In genomic region chr5:105696049-105696448, GRCm38 (mm10) we compare ENCODE assay signal across 16 mouse cellular contexts. TPM values are rescaled to one million over a fixed set of nuclear protein-coding genes. Genes with fewer than 3 reads are reported as not detected.
DNase-seq lines count a peak whose midpoint lies in the region; ATAC-seq and TF ChIP-seq lines count a peak whose summit lies in the region.
"Had no signal": no experiment of that assay in that cellular context is flagged by ENCODE, and none has a peak within 500 bp of the region (broad histone marks: within the 10 kb centered on the region; RNA-seq: fewer than 3 reads in every experiment).

No protein-coding gene starts in this region.

- peak overlapping the region; percentile 22; the same call in 1 of the 2 replicates for H3K4me2 ChIP-seq in liver, postnatal 0 days (ENCODE audit: low read depth, low read length)
- H3K4me2 ChIP-seq in liver, embryonic 12.5 days, result no peak overlapping the region
- H3K4me2 ChIP-seq: hindbrain, embryonic 13.5 days; limb, embryonic 15.5 days; midbrain, embryonic 12.5 days had no signal

- intact Hi-C loops in left cerebral cortex, postnatal 25 days (cut with DNase I), result no loop called here

- ATAC-seq in liver, postnatal 0 days, result no peak
- no peak for ATAC-seq in liver, embryonic 12.5 days
- ATAC-seq in hematopoietic stem cell, adult 5-6 weeks (replicated peaks in 1 of 2; ENCODE audit: insufficient read depth in 1 of 2, low FRiP score in 2 of 2, low TSS enrichment in 1 of 2, low read depth in 1 of 2, poor library complexity in 2 of 2, severe bottlenecking in 2 of 2), result peak; percentile 57 to 66

- WGBS in liver, postnatal 0 days (ENCODE audit: insufficient replicate concordance), result 37% methylated on average over 6 of the region's 6 CpGs
- 51% methylated on average over 6 of the region's 6 CpGs for WGBS in liver, embryonic 12.5 days (ENCODE audit: insufficient replicate concordance)

- H3K4me1 ChIP-seq in liver, postnatal 0 days (ENCODE audit: insufficient read depth), result peaks cover 29% of the 10 kb centered on the region
- H3K4me1 ChIP-seq in liver, embryonic 12.5 days, result peaks cover 31% of the 10 kb centered on the region

- H3K27ac ChIP-seq in liver, postnatal 0 days (ENCODE audit: low read depth), result peak overlapping the region; percentile 72
- no peak overlapping the region for H3K27ac ChIP-seq in liver, embryonic 12.5 days
- H3K27ac ChIP-seq: heart, embryonic 10.5 days; hindbrain, embryonic 13.5 days; limb, embryonic 15.5 days; midbrain, embryonic 12.5 days had no signal

- H3K9me3 ChIP-seq in liver, postnatal 0 days (ENCODE audit: low read length), result no peaks in the 10 kb centered on the region
- H3K9me3 ChIP-seq in liver, embryonic 12.5 days (replicated peaks), result no peaks in the 10 kb centered on the region
- H3K9me3 ChIP-seq: heart, embryonic 10.5 days; hindbrain, embryonic 13.5 days; limb, embryonic 15.5 days; midbrain, embryonic 12.5 days had no signal

- peak; percentile 56 for DNase-seq in liver, postnatal 0 days
- DNase-seq in NIH3T3 (ENCODE audit: low read depth), result peak; percentile 10
- DNase-seq in natural killer cell, adult 2 months (ENCODE audit: low spot score in 2 of 2), result peak; percentile 50 to 63
- no peak for DNase-seq in embryo, embryonic 11 days
- DNase-seq in left cerebral cortex, postnatal 25 days (ENCODE audit: low spot score in 2 of 2), result no peak
- DNase-seq in urinary bladder, postnatal 14 days (ENCODE audit: low spot score), result no peak
- DNase-seq: layer of hippocampus, postnatal 36 days; right cerebral cortex, postnatal 25 days had no signal

- no peak for TF ChIP-seq CTCF in liver, postnatal 0 days (IDR thresholded peaks at IDR 0.05; ENCODE audit: low read depth)

- H3K9ac ChIP-seq in liver, postnatal 0 days (replicated peaks), result no peak overlapping the region
- H3K9ac ChIP-seq in liver, embryonic 12.5 days, result no peak overlapping the region
- H3K9ac ChIP-seq: hindbrain, embryonic 13.5 days; limb, embryonic 15.5 days; midbrain, embryonic 12.5 days had no signal

- no peaks in the 10 kb centered on the region for H3K36me3 ChIP-seq in liver, postnatal 0 days (replicated peaks; ENCODE audit: insufficient read depth, low read length)
- H3K36me3 ChIP-seq in liver, embryonic 12.5 days, result no peaks in the 10 kb centered on the region
- H3K36me3 ChIP-seq: G1E; heart, embryonic 10.5 days; hindbrain, embryonic 13.5 days; limb, embryonic 15.5 days; midbrain, embryonic 12.5 days had no signal

- TF ChIP-seq EP300 in liver, postnatal 0 days (IDR thresholded peaks at IDR 0.05; ENCODE audit: low read depth), result peak; percentile 44; the same call in 1 of the 2 replicates

- no peak overlapping the region for H3K4me3 ChIP-seq in liver, postnatal 0 days (ENCODE audit: low read depth, low read length)
- no peak overlapping the region for H3K4me3 ChIP-seq in liver, embryonic 12.5 days
- H3K4me3 ChIP-seq: erythroblast, embryonic 14.5 days; heart, embryonic 10.5 days; hindbrain, embryonic 13.5 days; limb, embryonic 15.5 days; midbrain, embryonic 12.5 days had no signal

- H3K27me3 ChIP-seq in liver, postnatal 0 days (ENCODE audit: insufficient read depth, low read length), result no peaks in the 10 kb centered on the region
- peaks cover 21% of the 10 kb centered on the region for H3K27me3 ChIP-seq in liver, embryonic 12.5 days (replicated peaks)
- H3K27me3 ChIP-seq: hindbrain, embryonic 13.5 days; limb, embryonic 15.5 days had no signal

RNA-seq across cellular contexts. Expression of gene Lrrc8d, which starts 3.7 kb away (rescaled TPM):
- polyA plus RNA-seq in liver, postnatal 0 days (2015; fragmentation: Nextera tagmentation; extraction: Ambion mirVana), result 11.6 TPM in 2 replicates
- 14.5 and 15.4 TPM in 2 replicates for polyA plus RNA-seq in liver, embryonic 12.5 days (2016; fragmentation: Nextera tagmentation; extraction: Ambion mirVana)
- total RNA-seq in hematopoietic stem cell, adult 5-6 weeks (2017), result 23.8 and 25.3 TPM in 2 replicates
- 10 to 100 TPM; 35.1 to 35.4 TPM for total RNA-seq in left cerebral cortex, postnatal 25 days (2021)
- polyA plus RNA-seq: G1E had no signal

Comparison
In these comparisons a context has a peak if more than half of its experiments do, and no peak if none do; other contexts are left out.
1. ATAC-seq: peak in hematopoietic stem cell, adult 5-6 weeks (2 of 2); none in liver, postnatal 0 days (single experiment) and liver, embryonic 12.5 days (single experiment).
2. DNase-seq: peak in liver, postnatal 0 days (single experiment), NIH3T3 (single experiment) and natural killer cell, adult 2 months (2 of 2); none in embryo, embryonic 11 days (single experiment), left cerebral cortex, postnatal 25 days (0 of 2) and urinary bladder, postnatal 14 days (single experiment).